Mouse (Mus musculus) midbrain, embryonic 14.5 days (tissue): ENCODE data around the gene Isoc2a. TPM values are rescaled to one million over a fixed set of nuclear protein-coding genes. Genes with fewer than 3 reads are reported as not detected.
"Not testable (repeated sequence)": the region's sequence is repeated elsewhere in the genome, so short reads cannot be mapped to it uniquely, and the experiment has no call there.

Source experiments
- ATAC-seq: fragments of 200-750 bp; cut with Nextera tagmentation; 2 replicates; pipeline ENCODE4 v1.8.0; 2017; ENCODE audit warnings: moderate number of reproducible peaks, moderate library complexity; ENCODE audit not compliant: low FRiP score, low TSS enrichment
- DNase-seq: peaks from one replicate; pipeline ENCODE4 v3.0.0-alpha.2; 2015
- H3K27ac ChIP-seq: fragments of 300-500 bp; sonication (generic); replicated peaks from 2 replicates; pipeline ENCODE4 v1.5.1; 2014; ENCODE audit warnings: mild to moderate bottlenecking, low read depth, low read length, moderate library complexity
- H3K27me3 ChIP-seq: fragments of 300-500 bp; sonication (generic); 2 replicates; pipeline ENCODE4 v1.6.1; 2014; ENCODE audit warnings: low read length, control low read depth, mixed read lengths; ENCODE audit not compliant: control insufficient read depth, insufficient read depth
- H3K36me3 ChIP-seq: fragments of 300-500 bp; sonication (generic); 2 replicates; pipeline ENCODE4 v1.6.1; 2014; ENCODE audit warnings: low read length, control low read depth; ENCODE audit not compliant: control insufficient read depth, insufficient read depth
- H3K4me1 ChIP-seq: fragments of 300-500 bp; sonication (generic); 2 replicates; pipeline ENCODE4 v1.6.1; 2014; ENCODE audit warnings: mild to moderate bottlenecking, antibody characterized with exemption, low read length, control low read depth; ENCODE audit not compliant: control insufficient read depth, insufficient read depth
- H3K4me2 ChIP-seq: fragments of 300-500 bp; sonication (generic); 2 replicates; pipeline ENCODE4 v1.6.1; 2014; ENCODE audit warnings: mild to moderate bottlenecking, low read length, moderate library complexity
- H3K4me3 ChIP-seq: fragments of 300-500 bp; sonication (generic); replicated peaks from 2 replicates; pipeline ENCODE4 v1.5.1; 2014; ENCODE audit warnings: low read depth, low read length
- H3K9ac ChIP-seq: fragments of 300-500 bp; sonication (generic); replicated peaks from 2 replicates; pipeline ENCODE4 v1.6.1; 2014; ENCODE audit warnings: mild to moderate bottlenecking, low read length, moderate library complexity
- H3K9me3 ChIP-seq: fragments of 300-500 bp; sonication (generic); 2 replicates; pipeline ENCODE4 v1.6.1; 2016; ENCODE audit warnings: low read length, control low read depth, mixed read lengths; ENCODE audit not compliant: control insufficient read depth
- WGBS: fragments of 180-500 bp; shearing (Covaris S2); extraction: QIAGEN DNeasy Blood & Tissue Kit; methylation state at CpG from one replicate; pipeline ENCODE4 v1.1.7; 2014; 5-methylcytosine and 5-hydroxymethylcytosine counted together
- polyA plus RNA-seq: library from polyadenylated mRNA; unstranded; fragments of >200 nt; fragmentation: Nextera tagmentation; extraction: Ambion mirVana; gene quantifications from 2 replicates; pipeline ENCODE4 v1.2.1, GENCODE M21; 2014

The Isoc2a gene
- polyA plus RNA-seq, 1 experiment from 2014 or later, result 0.54 TPM

DNA sequence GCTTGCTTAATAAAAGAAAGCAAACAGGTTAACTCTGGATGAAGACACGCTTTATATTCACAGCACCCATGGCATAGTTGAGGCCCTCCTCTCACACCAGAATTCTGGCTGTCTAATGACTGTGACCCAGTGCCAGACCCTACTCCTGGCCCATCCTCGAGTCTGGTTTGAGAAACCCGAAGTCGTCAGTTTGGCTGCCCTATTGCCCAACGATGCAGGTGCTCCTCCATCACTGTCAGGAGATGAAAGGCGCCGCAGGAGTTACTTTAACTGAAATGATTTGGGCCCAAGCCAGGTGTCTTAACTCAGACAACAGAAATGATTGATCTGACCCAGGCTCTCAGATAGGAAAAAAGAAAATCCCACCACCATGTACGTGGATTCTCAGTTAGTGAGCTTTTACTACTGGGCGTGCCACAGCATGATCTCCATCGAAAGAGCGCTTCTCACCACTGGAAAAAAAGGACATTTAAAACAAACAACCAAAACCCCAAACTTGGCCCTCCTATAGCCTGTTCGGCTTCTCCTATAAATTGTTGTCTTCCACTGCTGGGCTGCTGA lies 17.5 kb upstream of the Isoc2a start:
- Histone ChIP-seq H3K4me3 (no peak overlapping the region), H3K4me2 (no peak overlapping the region), H3K4me1 (no peaks in the 10 kb centered on the region), H3K9me3 (no peaks in the 10 kb centered on the region), H3K36me3 (no peaks in the 10 kb centered on the region), H3K27me3 (no peaks in the 10 kb centered on the region), H3K27ac (no peak overlapping the region), H3K9ac (no peak overlapping the region)
- WGBS, result 88% methylated on average over 12 of the region's 12 CpGs
- ATAC-seq (no peak), DNase-seq (no peak)

GRCm38 (mm10) chr7:4860926-4861325 lies 16.0 kb upstream of the Isoc2a start:
- not testable (repeated sequence) for H3K9me3 ChIP-seq, H3K27ac ChIP-seq, H3K9ac ChIP-seq, H3K4me3 ChIP-seq, H3K4me2 ChIP-seq, H3K4me1 ChIP-seq, ATAC-seq, DNase-seq, H3K36me3 ChIP-seq, H3K27me3 ChIP-seq
- 76% methylated on average over 3 of the region's 3 CpGs for WGBS

- Histone ChIP-seq H3K4me3 (no peak overlapping the region), H3K4me1 (no peaks in the 10 kb centered on the region; the same call in 1 of the 2 replicates), H3K9me3 (no peaks in the 10 kb centered on the region), H3K9ac (no peak overlapping the region), H3K27ac (no peak overlapping the region), H3K27me3 (no peaks in the 10 kb centered on the region), H3K4me2 (no peak overlapping the region), H3K36me3 (no peaks in the 10 kb centered on the region)
- no peak for DNase-seq
- no peak for ATAC-seq
- WGBS, result 68% methylated on average over 1 of the region's 1 CpGs
Observed at GRCm38 (mm10) chr7:4863041-4863440, 13.9 kb upstream of the Isoc2a start.

DNA sequence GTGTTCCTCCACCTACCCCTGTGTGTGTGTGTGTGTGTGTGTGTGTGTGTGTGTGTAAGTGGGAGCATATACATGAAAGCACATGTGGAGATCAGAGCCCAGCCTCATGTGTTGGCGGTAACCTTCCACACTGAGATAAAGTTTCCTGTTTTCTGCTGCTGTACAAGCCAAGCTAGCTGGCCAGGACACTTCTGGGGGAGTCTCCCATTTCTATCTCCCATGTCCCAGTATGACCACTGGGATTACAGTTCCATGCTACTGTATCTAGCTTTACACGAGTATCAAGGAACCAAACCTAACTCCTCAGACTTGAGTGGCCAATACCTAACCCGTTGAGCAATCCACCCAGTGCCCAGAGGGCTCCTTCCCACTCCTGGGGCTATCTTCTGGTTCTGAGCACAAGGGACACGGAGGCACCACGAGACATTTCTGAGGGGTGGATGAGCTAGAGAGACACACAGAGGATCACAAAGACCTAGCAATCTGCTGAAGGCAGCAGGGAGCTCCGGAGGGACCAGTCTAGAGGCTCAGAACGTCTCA lies 13.3 kb upstream of the Isoc2a start:
- WGBS, result 79% methylated on average over 7 of the region's 7 CpGs
- Histone ChIP-seq H3K27ac (no peak overlapping the region), H3K27me3 (no peaks in the 10 kb centered on the region), H3K36me3 (no peaks in the 10 kb centered on the region), H3K4me3 (no peak overlapping the region), H3K4me2 (no peak overlapping the region), H3K9me3 (no peaks in the 10 kb centered on the region), H3K9ac (no peak overlapping the region), H3K4me1 (no peaks in the 10 kb centered on the region; the same call in 1 of the 2 replicates)
- DNase-seq (no peak), ATAC-seq (no peak)

DNA sequence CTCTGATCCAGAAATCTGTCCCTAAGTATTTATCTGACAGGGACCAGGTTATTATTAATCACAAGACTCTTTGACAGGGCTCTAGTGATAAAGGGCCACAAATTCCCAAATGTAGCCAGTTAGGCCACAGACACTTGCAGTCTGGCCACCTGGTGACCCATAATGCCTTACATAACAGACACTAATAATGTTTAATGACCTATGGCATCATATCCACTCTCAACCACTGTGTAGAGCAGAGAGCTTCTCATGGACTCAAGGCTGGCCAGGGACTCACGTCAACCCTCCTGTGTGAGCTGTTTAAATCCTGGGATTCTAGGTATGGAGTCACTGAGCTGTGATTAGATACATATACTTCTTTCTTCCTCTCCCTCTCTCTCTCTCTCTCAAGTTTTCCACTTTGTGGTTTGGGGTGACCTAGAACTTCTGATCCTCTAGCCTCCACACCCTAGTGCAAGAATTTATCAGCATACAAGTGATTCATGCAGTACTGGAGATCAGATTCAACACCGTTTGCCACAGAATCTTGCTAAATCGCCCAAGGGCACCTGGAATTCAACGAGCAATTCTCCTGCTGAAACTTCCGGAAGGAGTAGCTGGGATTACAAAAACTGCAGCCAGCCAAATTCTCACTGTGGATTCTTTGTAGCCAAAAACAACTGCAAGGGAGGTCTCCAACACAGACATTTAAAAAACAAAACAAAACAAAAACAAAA lies 12.7 kb upstream of the Isoc2a start:
- H3K4me1 ChIP-seq, result no peaks in the 10 kb centered on the region; the same call in 1 of the 2 replicates
- no peak overlapping the region for H3K27ac ChIP-seq
- no peak overlapping the region for H3K9ac ChIP-seq
- no peaks in the 10 kb centered on the region for H3K9me3 ChIP-seq
- WGBS, result 86% methylated on average over 5 of the region's 5 CpGs
- H3K4me3 ChIP-seq, result no peak overlapping the region
- ATAC-seq (no peak), DNase-seq (no peak)
- no peaks in the 10 kb centered on the region for H3K27me3 ChIP-seq
- no peak overlapping the region for H3K4me2 ChIP-seq
- H3K36me3 ChIP-seq, result no peaks in the 10 kb centered on the region

- peak overlapping the region; percentile 47 for H3K4me3 ChIP-seq
- no peak overlapping the region for H3K27ac ChIP-seq
- peak overlapping the region; percentile 69 for H3K4me2 ChIP-seq
- H3K36me3 ChIP-seq, result no peaks in the 10 kb centered on the region
- no peaks in the 10 kb centered on the region for H3K9me3 ChIP-seq
- ATAC-seq (no peak), DNase-seq (peak; percentile 60)
- H3K27me3 ChIP-seq, result no peaks in the 10 kb centered on the region
- WGBS, result 59% methylated on average over 5 of the region's 5 CpGs
- H3K9ac ChIP-seq, result peak overlapping the region; percentile 62
- H3K4me1 ChIP-seq, result no peaks in the 10 kb centered on the region; the same call in 1 of the 2 replicates
Observed at GRCm38 (mm10) chr7:4865090-4865489, 11.9 kb upstream of the Isoc2a start.

- WGBS, result 4% methylated on average over 40 of the region's 40 CpGs
- H3K4me1 ChIP-seq, result no peaks in the 10 kb centered on the region; the same call in 1 of the 2 replicates
- ATAC-seq, result peak; percentile 100
Observed at GRCm38 (mm10) chr7:4865579-4866493, 11.1 kb upstream of the Isoc2a start.

GRCm38 (mm10) chr7:4866631-4867180 lies 10.2 kb upstream of the Isoc2a start:
- ATAC-seq (no peak), DNase-seq (peak; percentile 7)
- peak overlapping the region; percentile 57 for H3K9ac ChIP-seq
- H3K4me3 ChIP-seq, result peak overlapping the region; percentile 47
- WGBS, result 30% methylated on average over 10 of the region's 10 CpGs
- no peaks in the 10 kb centered on the region for H3K9me3 ChIP-seq
- peak overlapping the region; percentile 69 for H3K4me2 ChIP-seq
- no peaks in the 10 kb centered on the region for H3K27me3 ChIP-seq
- H3K4me1 ChIP-seq, result no peaks in the 10 kb centered on the region; the same call in 1 of the 2 replicates
- peak overlapping the region; percentile 74 for H3K27ac ChIP-seq
- no peaks in the 10 kb centered on the region for H3K36me3 ChIP-seq

More at GRCm38 (mm10) chr7:4865579-4866493, 11.1 kb upstream of the Isoc2a start:
- no peaks in the 10 kb centered on the region for H3K9me3 ChIP-seq
- peak overlapping the region; percentile 62 for H3K9ac ChIP-seq
- H3K27me3 ChIP-seq, result no peaks in the 10 kb centered on the region
- peak; percentile 97 for DNase-seq
- H3K36me3 ChIP-seq, result no peaks in the 10 kb centered on the region
- peak overlapping the region; percentile 69 for H3K4me2 ChIP-seq
- H3K27ac ChIP-seq, result peak overlapping the region; percentile 74
- H3K4me3 ChIP-seq, result peak overlapping the region; percentile 47
